Mouse (Mus musculus) liver, embryonic 14.5 days (tissue): ENCODE measurements around the gene D230025D16Rik.

ENCODE experiments used
- CTCF ChIP-seq: IDR thresholded peaks from 2 replicates; pipeline ENCODE4 v1.5.1; 2016; ENCODE audit warnings: antibody characterized with exemption, low read depth, control low read depth
- EP300 ChIP-seq: IDR thresholded peaks from 2 replicates; pipeline ENCODE4 v1.6.1; 2016; ENCODE audit warnings: antibody characterized with exemption, low read depth

DNA sequence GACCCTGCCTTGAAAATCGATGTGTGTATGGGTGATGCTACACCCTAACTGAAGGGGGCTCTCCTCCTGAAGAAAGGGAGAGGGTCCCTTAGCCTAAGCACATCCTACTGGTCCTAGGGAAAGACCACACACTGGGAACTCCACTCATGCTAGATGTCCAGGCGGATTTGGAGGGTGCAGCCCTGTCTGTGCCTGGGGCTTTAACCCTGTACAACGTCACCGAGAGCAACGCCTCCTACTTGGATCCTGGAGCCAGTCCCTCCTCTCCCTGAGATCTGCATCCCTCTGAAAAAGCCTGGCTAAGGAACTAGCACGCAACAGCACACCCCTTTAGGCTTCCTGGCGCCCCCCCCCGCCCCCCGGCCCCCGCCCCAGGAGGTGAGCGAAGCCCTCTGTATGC is 50.4 kb downstream of the D230025D16Rik start:
- TF ChIP-seq CTCF (no peak), EP300 (no peak)
